ENCODE assay signal across 8 mouse cellular contexts in genomic region chr11:60728260-60728761, GRCm38 (mm10). TPM values are rescaled to one million over a fixed set of nuclear protein-coding genes. Genes with fewer than 3 reads are reported as not detected.
DNase-seq lines count a peak whose midpoint lies in the region; ATAC-seq lines count a peak whose summit lies in the region.

Gene Mief2, plus strand, starts transcription at chr11:60728398.

- peak within 1 kb of the TSS; percentile 77 for H3K27ac ChIP-seq in forebrain, embryonic 14.5 days (ENCODE audit: low read depth, low read length)
- peak within 1 kb of the TSS; percentile 92 for H3K27ac ChIP-seq in neural tube, embryonic 15.5 days (replicated peaks)

- H3K4me1 ChIP-seq in forebrain, embryonic 14.5 days (ENCODE audit: control insufficient read depth, insufficient read depth, low read length), result peaks cover 16% of the 10 kb centered on the region
- peaks cover 41% of the 10 kb centered on the region for H3K4me1 ChIP-seq in neural tube, embryonic 15.5 days

- intact Hi-C loops in heart, postnatal 14 days (cut with DNase I), result loop anchor here (2.0 kb wide), 2 partner anchors 30 to 50 kb away; partner anchors contain the start of gene Llgl1

- DNase-seq in ES-CJ7 (ENCODE audit: low read depth, low spot score), result peak; percentile 96
- DNase-seq in cerebellum, adult 11 months, result peak; percentile 94
- peak; percentile 98 for DNase-seq in forebrain, embryonic 14.5 days (ENCODE audit: low spot score)
- peak; percentile 92 to 93 for DNase-seq in heart, postnatal 14 days
- DNase-seq in layer of hippocampus, adult 11-12 months (ENCODE audit: low spot score), result peak; percentile 96
- DNase-seq in lung, adult 18-20 months, result peak; percentile 96 to 97
- peak; percentile 92 for DNase-seq in testis, postnatal 14 days (ENCODE audit: low spot score)

- no peaks in the 10 kb centered on the region for H3K9me3 ChIP-seq in forebrain, embryonic 14.5 days (replicated peaks; ENCODE audit: control insufficient read depth, low read length)
- no peaks in the 10 kb centered on the region for H3K9me3 ChIP-seq in neural tube, embryonic 15.5 days (replicated peaks)

- peaks cover 46% of the 10 kb centered on the region for H3K36me3 ChIP-seq in forebrain, embryonic 14.5 days (ENCODE audit: control insufficient read depth, insufficient read depth, low read length)
- H3K36me3 ChIP-seq in neural tube, embryonic 15.5 days, result peaks cover 47% of the 10 kb centered on the region

- H3K4me2 ChIP-seq in forebrain, embryonic 14.5 days (ENCODE audit: low read length), result peak within 1 kb of the TSS; percentile 69
- H3K4me2 ChIP-seq in neural tube, embryonic 15.5 days, result peak within 1 kb of the TSS; percentile 85

- H3K4me3 ChIP-seq in forebrain, embryonic 14.5 days (ENCODE audit: low read depth, low read length), result peak within 1 kb of the TSS; percentile 65
- H3K4me3 ChIP-seq in neural tube, embryonic 15.5 days (replicated peaks), result peak within 1 kb of the TSS; percentile 85

- ATAC-seq in forebrain, embryonic 14.5 days, result peak; percentile 94
- peak; percentile 96 for ATAC-seq in neural tube, embryonic 15.5 days (ENCODE audit: low FRiP score)

- no peaks in the 10 kb centered on the region for H3K27me3 ChIP-seq in forebrain, embryonic 14.5 days (replicated peaks; ENCODE audit: control insufficient read depth, insufficient read depth, low read length)
- no peaks in the 10 kb centered on the region for H3K27me3 ChIP-seq in neural tube, embryonic 15.5 days (replicated peaks)

- peak within 1 kb of the TSS; percentile 87 for H3K9ac ChIP-seq in forebrain, embryonic 14.5 days (ENCODE audit: low read length)
- peak within 1 kb of the TSS; percentile 84 for H3K9ac ChIP-seq in neural tube, embryonic 15.5 days (replicated peaks)

- under 1% methylated on average over 44 of the region's 44 CpGs for WGBS in forebrain, embryonic 14.5 days
- under 1% methylated on average over 44 of the region's 44 CpGs for WGBS in neural tube, embryonic 15.5 days

RNA-seq across cellular contexts. Expression of gene Mief2, which starts in this region (rescaled TPM):
- 20.5 and 20.7 TPM in 2 replicates for polyA plus RNA-seq in forebrain, embryonic 14.5 days (2014; fragmentation: Nextera tagmentation; extraction: Ambion mirVana)
- 10 to 100 TPM; 28.0 to 28.5 TPM for total RNA-seq in heart, postnatal 14 days (2021)
- 23.1 and 25.3 TPM in 2 replicates for polyA plus RNA-seq in neural tube, embryonic 15.5 days (2015; fragmentation: Nextera tagmentation; extraction: Ambion mirVana)

Comparison
In these comparisons a context has a peak if more than half of its experiments do, and no peak if none do; other contexts are left out.
1. Peak in every context shown above with its lines: DNase-seq, ATAC-seq, H3K4me3 ChIP-seq and H3K27ac ChIP-seq.